Mouse (Mus musculus) brain, embryonic 14.5 days (tissue): ENCODE measurements around the gene Ccdc181.

Experiments used
- CTCF ChIP-seq: fragments of 200-500 bp; IDR thresholded peaks from 2 replicates; pipeline ENCODE4 v1.5.1; 2012; ENCODE audit warnings: inconsistent platforms, mild to moderate bottlenecking, moderate library complexity, borderline replicate concordance; ENCODE audit not compliant: insufficient read depth, insufficient read length; ENCODE audit errors: extremely low read depth
- POLR2A ChIP-seq: fragments of 200-500 bp; IDR thresholded peaks from 2 replicates; pipeline ENCODE4 v1.6.1; 2012; ENCODE audit warnings: mild to moderate bottlenecking, inconsistent platforms, borderline replicate concordance; ENCODE audit not compliant: poor library complexity, insufficient read depth, insufficient read length, severe bottlenecking; ENCODE audit errors: extremely low read depth

DNA sequence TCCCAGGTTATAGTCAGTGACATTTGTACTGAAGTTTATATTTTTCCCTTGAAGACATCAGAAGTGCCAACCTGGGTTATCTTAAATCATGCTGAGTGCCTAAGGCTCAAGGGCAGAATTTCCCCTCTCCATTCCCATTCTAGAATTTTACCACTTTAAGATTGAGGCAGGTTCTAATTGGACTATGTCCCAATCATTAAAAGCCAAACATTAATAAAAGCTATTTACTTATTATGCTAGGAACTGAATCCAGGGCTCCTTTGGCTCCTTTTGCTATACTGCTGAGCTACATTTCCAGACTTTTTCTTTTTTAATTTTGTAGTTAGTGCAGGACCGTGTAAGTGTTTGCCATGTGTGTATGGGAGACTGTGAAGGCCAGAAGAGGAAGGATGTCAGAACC, 23.9 kb upstream of the Ccdc181 start:
- TF ChIP-seq CTCF (no peak), POLR2A (no peak)
